Mouse (Mus musculus) neural tube, embryonic 11.5 days (tissue): Measurements from ENCODE around the gene Plpp7. TPM values are rescaled to one million over a fixed set of nuclear protein-coding genes. Genes with fewer than 3 reads are reported as not detected.

Source experiments
- ATAC-seq: fragments of 200-750 bp; cut with Nextera tagmentation; 2 replicates; pipeline ENCODE4 v1.8.0; 2017; ENCODE audit warnings: moderate number of reproducible peaks, mild to moderate bottlenecking, moderate TSS enrichment, moderate library complexity; ENCODE audit not compliant: insufficient read depth, low FRiP score, low TSS enrichment
- DNase-seq: peaks from one replicate; pipeline ENCODE4 v3.0.0-alpha.2; 2015; ENCODE audit warnings: low spot score
- H3K27ac ChIP-seq: fragments of 300-500 bp; sonication (generic); 2 replicates; pipeline ENCODE4 v1.5.1; 2014; ENCODE audit warnings: low read depth, mild to moderate bottlenecking, low read length
- H3K27me3 ChIP-seq: fragments of 300-500 bp; sonication (generic); 2 replicates; pipeline ENCODE4 v1.6.1; 2014; ENCODE audit warnings: mild to moderate bottlenecking, low read length, mixed read lengths; ENCODE audit not compliant: control insufficient read depth, insufficient read depth
- H3K36me3 ChIP-seq: fragments of 300-500 bp; sonication (generic); 2 replicates; pipeline ENCODE4 v1.6.1; 2014; ENCODE audit warnings: mild to moderate bottlenecking, low read length, moderate library complexity, mixed read lengths; ENCODE audit not compliant: control insufficient read depth, insufficient read depth
- H3K4me1 ChIP-seq: fragments of 300-500 bp; sonication (generic); 2 replicates; pipeline ENCODE4 v1.6.1; 2014; ENCODE audit warnings: low read length, mixed read lengths; ENCODE audit not compliant: control insufficient read depth, insufficient read depth
- H3K4me2 ChIP-seq: fragments of 300-500 bp; sonication (generic); 2 replicates; pipeline ENCODE4 v1.6.1; 2014; ENCODE audit warnings: low read depth, mild to moderate bottlenecking, moderate library complexity
- H3K4me3 ChIP-seq: fragments of 300-500 bp; sonication (generic); 2 replicates; pipeline ENCODE4 v1.5.1; 2014; ENCODE audit warnings: low read depth, low read length
- H3K9ac ChIP-seq: fragments of 300-500 bp; sonication (generic); 2 replicates; pipeline ENCODE4 v1.6.1; 2014; ENCODE audit warnings: mild to moderate bottlenecking, low read length
- H3K9me3 ChIP-seq: fragments of 300-500 bp; sonication (generic); 2 replicates; pipeline ENCODE4 v1.6.1; 2016; ENCODE audit warnings: low read length; ENCODE audit not compliant: control insufficient read depth
- WGBS: fragments of 180-500 bp; shearing (Covaris S2); extraction: QIAGEN DNeasy Blood & Tissue Kit; methylation state at CpG from one replicate; pipeline ENCODE4 v1.1.7; 2014; 5-methylcytosine and 5-hydroxymethylcytosine counted together
- polyA plus RNA-seq: library from polyadenylated mRNA; unstranded; fragments of >200 nt; fragmentation: Nextera tagmentation; extraction: Ambion mirVana; gene quantifications from 2 replicates; pipeline ENCODE4 v1.2.1, GENCODE M21; 2014

Plpp7 gene
- polyA plus RNA-seq, 1 experiment from 2014 or later = 9.3 TPM

DNA sequence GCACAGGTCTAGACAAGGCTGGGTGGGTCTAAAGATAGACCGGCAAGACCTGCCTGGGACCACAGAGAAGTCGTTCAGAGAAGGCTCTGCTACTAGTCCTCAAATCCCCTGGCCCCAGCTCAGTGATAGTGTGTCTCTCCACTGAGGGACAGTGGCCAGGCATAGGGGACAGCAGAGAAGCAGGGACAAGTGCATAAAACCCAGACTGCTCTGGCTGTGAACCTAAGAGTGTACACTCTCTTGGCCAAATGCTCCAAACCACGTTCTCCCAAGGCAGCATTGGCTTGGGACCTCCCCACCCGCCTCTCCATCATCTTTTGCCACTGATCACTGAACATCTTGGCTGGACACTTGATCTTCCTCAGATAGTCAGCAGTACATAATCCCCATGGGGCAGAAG, 7.7 kb upstream of the Plpp7 start:
- no peak for ATAC-seq
- Histone ChIP-seq H3K4me1 (peaks cover 18% of the 10 kb centered on the region), H3K4me2 (no peak overlapping the region), H3K4me3 (no peak overlapping the region), H3K27ac (no peak overlapping the region), H3K36me3 (no peaks in the 10 kb centered on the region), H3K9ac (no peak overlapping the region), H3K9me3 (no peaks in the 10 kb centered on the region), H3K27me3 (peaks cover 36% of the 10 kb centered on the region)
- WGBS = 59% methylated on average over 4 of the region's 4 CpGs
- no peak for DNase-seq

GRCm38 (mm10) chr2:32088372-32088981, 6.9 kb upstream of the Plpp7 start:
- H3K27me3 ChIP-seq = peaks cover 27% of the 10 kb centered on the region
- H3K4me2 ChIP-seq = peak overlapping the region; percentile 31
- H3K9ac ChIP-seq = 0 out of 2 replicates have a peak overlapping the region, but pooled peaks have one; percentile 14
- ATAC-seq (no peak), DNase-seq (no peak)
- no peaks in the 10 kb centered on the region for H3K36me3 ChIP-seq
- H3K4me3 ChIP-seq = no peak overlapping the region
- 10% methylated on average over 35 of the region's 35 CpGs for WGBS
- H3K27ac ChIP-seq = no peak overlapping the region
- H3K9me3 ChIP-seq = no peaks in the 10 kb centered on the region
- peaks cover 13% of the 10 kb centered on the region for H3K4me1 ChIP-seq

DNA sequence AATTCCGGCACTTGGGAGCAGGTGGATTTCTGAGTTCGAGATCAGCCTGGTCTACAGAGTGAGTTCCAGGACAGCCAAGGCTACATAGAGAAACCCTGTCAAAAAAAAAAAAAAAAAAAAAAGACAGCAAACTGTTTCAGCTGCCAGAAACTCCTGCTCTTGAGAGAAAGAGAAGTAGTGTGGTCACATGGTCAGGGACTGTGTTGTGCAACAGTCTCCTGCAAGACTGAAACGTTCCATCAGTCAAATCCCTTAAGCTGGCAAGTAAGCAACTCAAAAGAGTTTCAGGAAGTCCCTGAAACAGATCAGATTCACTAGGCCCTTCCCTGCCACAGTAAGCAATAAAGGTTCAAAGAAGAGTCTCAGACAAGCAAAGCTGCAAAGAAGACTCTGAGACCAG, 5.7 kb upstream of the Plpp7 start:
- Histone ChIP-seq H3K27me3 (peaks cover 16% of the 10 kb centered on the region), H3K27ac (no peak overlapping the region), H3K4me3 (no peak overlapping the region), H3K9ac (no peak overlapping the region), H3K4me2 (no peak overlapping the region), H3K4me1 (0 out of 2 replicates have a peak, but pooled peaks cover 5% of the 10 kb centered on the region), H3K9me3 (no peaks in the 10 kb centered on the region), H3K36me3 (no peaks in the 10 kb centered on the region)
- no peak for DNase-seq
- 75% methylated on average over 3 of the region's 3 CpGs for WGBS
- ATAC-seq = no peak

- Histone ChIP-seq H3K4me3 (no peak overlapping the region), H3K27me3 (peaks cover 10% of the 10 kb centered on the region; the same call in 1 of the 2 replicates), H3K4me1 (0 out of 2 replicates have a peak, but pooled peaks cover 5% of the 10 kb centered on the region), H3K9ac (no peak overlapping the region), H3K4me2 (no peak overlapping the region), H3K36me3 (no peaks in the 10 kb centered on the region), H3K27ac (no peak overlapping the region), H3K9me3 (no peaks in the 10 kb centered on the region)
- WGBS = 68% methylated on average over 2 of the region's 2 CpGs
- ATAC-seq (no peak), DNase-seq (no peak)
Observed at GRCm38 (mm10) chr2:32090145-32090544, 5.2 kb upstream of the Plpp7 start.

GRCm38 (mm10) chr2:32091956-32092355, 3.4 kb upstream of the Plpp7 start:
- WGBS = 73% methylated on average over 3 of the region's 3 CpGs
- no peak for ATAC-seq

DNA sequence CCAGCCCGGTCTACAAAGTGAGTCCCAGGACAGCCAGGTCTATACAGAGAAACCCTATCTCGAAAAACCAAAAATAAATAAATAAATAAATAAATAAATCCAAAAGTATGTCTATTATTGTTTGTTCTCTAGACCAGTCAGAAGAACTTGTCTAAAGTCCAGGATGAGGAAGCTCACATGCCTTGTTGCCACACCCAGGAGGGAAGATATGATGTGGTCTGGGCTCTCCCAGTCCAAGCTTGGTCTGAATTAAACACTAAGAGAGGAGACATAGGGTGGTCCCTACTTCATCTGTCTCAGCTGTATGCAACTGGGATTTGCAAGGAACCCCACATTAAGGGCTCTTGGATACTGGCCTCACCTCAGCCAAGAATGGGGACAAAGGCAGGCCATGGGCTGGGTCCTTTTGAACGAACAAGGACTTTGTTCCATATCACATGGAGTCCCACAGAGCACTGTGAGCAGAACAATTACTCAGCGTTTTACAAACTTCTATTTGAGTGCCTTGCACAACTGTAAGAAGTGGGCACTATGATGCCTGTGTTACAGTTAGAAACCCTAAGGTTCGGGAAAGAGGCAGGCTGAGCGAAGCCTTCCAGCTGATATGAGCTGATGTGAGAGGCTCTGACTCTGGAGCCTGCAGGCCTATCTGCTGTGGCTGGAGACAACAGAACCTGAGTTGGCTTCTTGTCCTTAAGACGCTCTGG, 1.2 kb upstream of the Plpp7 start:
- H3K9me3 ChIP-seq = no peaks in the 10 kb centered on the region
- DNase-seq (no peak), ATAC-seq (no peak)
- no peaks in the 10 kb centered on the region for H3K36me3 ChIP-seq
- H3K9ac ChIP-seq = no peak overlapping the region
- H3K27ac ChIP-seq = no peak overlapping the region
- H3K27me3 ChIP-seq = no peaks in the 10 kb centered on the region
- no peak overlapping the region for H3K4me3 ChIP-seq
- H3K4me1 ChIP-seq = peaks cover 10% of the 10 kb centered on the region; the same call in 1 of the 2 replicates
- WGBS = 86% methylated on average over 7 of the region's 7 CpGs
- no peak overlapping the region for H3K4me2 ChIP-seq

More at GRCm38 (mm10) chr2:32091956-32092355, 3.4 kb upstream of the Plpp7 start:
- no peaks in the 10 kb centered on the region for H3K9me3 ChIP-seq
- H3K36me3 ChIP-seq = no peaks in the 10 kb centered on the region
- 0 out of 2 replicates have a peak, but pooled peaks cover 9% of the 10 kb centered on the region for H3K27me3 ChIP-seq
- peaks cover 15% of the 10 kb centered on the region; the same call in 1 of the 2 replicates for H3K4me1 ChIP-seq
- no peak overlapping the region for H3K4me3 ChIP-seq
- H3K27ac ChIP-seq = no peak overlapping the region
- H3K9ac ChIP-seq = no peak overlapping the region
- DNase-seq = no peak
- no peak overlapping the region for H3K4me2 ChIP-seq

DNA sequence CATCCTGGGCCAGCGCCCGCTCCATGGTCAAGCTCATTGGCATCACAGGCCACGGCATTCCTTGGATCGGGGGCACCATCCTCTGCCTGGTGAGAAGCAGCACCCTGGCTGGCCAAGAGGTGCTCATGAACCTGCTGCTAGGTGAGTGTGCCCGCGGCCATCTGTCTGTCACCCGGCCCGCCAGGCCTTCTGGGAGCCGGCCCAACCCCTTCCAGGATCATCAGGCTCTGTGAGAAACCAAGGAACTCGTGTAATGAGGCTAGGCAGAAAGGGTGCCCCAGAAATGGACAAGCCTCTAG, 743 bp downstream of the Plpp7 start:
- H3K27me3 ChIP-seq = no peaks in the 10 kb centered on the region
- peak overlapping the region; percentile 58 for H3K4me2 ChIP-seq
- H3K36me3 ChIP-seq = no peaks in the 10 kb centered on the region
- no peak for DNase-seq
- no peak for ATAC-seq
- WGBS = 87% methylated on average over 10 of the region's 10 CpGs
- no peaks in the 10 kb centered on the region for H3K9me3 ChIP-seq
- peak overlapping the region; percentile 25 for H3K4me3 ChIP-seq
- peak overlapping the region; percentile 54 for H3K9ac ChIP-seq
- peaks cover 10% of the 10 kb centered on the region; the same call in 1 of the 2 replicates for H3K4me1 ChIP-seq
- peak overlapping the region; percentile 78; the same call in 1 of the 2 replicates for H3K27ac ChIP-seq

- Histone ChIP-seq H3K9me3 (no peaks in the 10 kb centered on the region), H3K4me1 (peaks cover 11% of the 10 kb centered on the region), H3K4me2 (no peak overlapping the region), H3K4me3 (no peak overlapping the region), H3K27me3 (no peaks in the 10 kb centered on the region), H3K9ac (no peak overlapping the region), H3K36me3 (no peaks in the 10 kb centered on the region), H3K27ac (no peak overlapping the region)
- DNase-seq (no peak), ATAC-seq (no peak)
- WGBS = 52% methylated on average over 5 of the region's 5 CpGs
Observed at GRCm38 (mm10) chr2:32102944-32103343, 7.6 kb downstream of the Plpp7 start.

- 77% methylated on average over 7 of the region's 7 CpGs for WGBS
- no peak overlapping the region for H3K4me2 ChIP-seq
- no peak overlapping the region for H3K4me3 ChIP-seq
Observed at GRCm38 (mm10) chr2:32103557-32103956, 8.2 kb downstream of the Plpp7 start.

More at GRCm38 (mm10) chr2:32103557-32103956, 8.2 kb downstream of the Plpp7 start:
- Histone ChIP-seq H3K9ac (no peak overlapping the region), H3K27ac (no peak overlapping the region), H3K9me3 (no peaks in the 10 kb centered on the region), H3K27me3 (no peaks in the 10 kb centered on the region), H3K36me3 (no peaks in the 10 kb centered on the region), H3K4me1 (peaks cover 11% of the 10 kb centered on the region)
- no peak for DNase-seq
- no peak for ATAC-seq
